Mouse (Mus musculus): ENCODE data around the gene Olfr585. TPM values are rescaled to one million over a fixed set of nuclear protein-coding genes. Genes with fewer than 3 reads are reported as not detected.

The Olfr585 gene
- not detected for total RNA-seq (2021)
- long read RNA-seq, experiment 1: 0 reads
- long read RNA-seq, experiment 2: 0 reads

DNA sequence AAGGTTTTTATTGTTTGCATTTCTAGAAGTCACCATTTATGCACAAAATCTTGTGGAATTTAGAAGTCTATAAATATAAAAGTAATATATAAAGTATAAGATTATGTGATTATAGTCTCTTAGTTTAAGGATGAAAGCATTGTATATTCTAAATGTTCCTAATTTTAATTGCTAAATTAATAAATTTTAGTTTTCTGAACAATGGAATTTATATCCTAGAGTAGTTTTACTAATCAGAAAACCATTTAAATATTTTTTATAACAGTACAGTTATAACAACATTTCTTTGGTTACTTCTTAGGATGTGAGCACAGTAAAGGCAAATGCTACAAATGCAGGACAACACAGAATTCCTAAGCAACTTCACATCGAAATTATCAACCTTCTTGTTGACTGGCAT is at the start of gene Olfr585:
TSS of gene Olfr585 (plus strand) at position 301 of the 400 bp plus-strand sequence.
- DNase-seq (ENCODE audit: low spot score in 2 of 2): no peak

DNA sequence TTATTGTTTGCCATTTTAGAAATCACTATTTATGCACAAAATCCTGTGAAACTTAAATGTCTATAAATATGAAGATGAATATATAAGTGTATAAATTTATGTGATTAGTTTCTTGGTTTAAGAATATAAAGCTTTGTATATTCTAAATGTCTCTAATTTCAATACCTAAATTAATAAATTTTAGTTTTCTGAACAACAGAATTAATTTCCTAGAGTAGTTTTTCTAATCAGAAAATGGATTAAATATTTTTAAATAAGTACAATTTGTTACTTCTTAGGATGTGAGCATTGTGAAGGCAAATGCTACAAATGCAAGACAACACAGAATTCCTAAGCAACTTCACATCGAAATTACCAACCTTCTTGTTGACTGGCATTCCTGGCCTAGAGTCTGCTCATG is 46.5 kb upstream of the Olfr585 start, which contains the start of gene Olfr583:
TSS of gene Olfr583 (plus strand) at position 301 of the 400 bp plus-strand sequence.
- no peak for DNase-seq (ENCODE audit: low spot score in 2 of 2)

DNA sequence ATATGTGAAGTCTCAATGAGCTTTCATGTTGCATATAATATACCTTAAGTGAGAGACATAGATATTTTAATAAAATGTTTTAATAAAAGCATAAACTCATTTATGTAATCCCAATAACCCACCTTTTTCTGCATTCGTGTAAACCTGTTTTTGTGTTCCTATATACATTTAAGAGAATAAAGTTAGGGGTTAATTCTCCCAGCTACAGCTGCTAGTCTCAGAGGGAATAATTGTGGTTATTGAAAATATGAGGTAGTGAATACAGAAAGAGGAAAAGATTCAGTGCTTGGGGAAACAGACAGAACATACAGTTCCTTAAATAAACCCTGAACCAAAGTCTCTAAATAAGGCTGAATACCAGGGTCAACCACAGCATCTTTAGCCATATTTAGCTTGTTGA is 15.9 kb upstream of the Olfr585 start, which contains the start of gene Olfr584:
TSS of gene Olfr584 (plus strand) at position 301 of the 400 bp plus-strand sequence.
- DNase-seq (ENCODE audit: low spot score in 2 of 2): no peak

DNA sequence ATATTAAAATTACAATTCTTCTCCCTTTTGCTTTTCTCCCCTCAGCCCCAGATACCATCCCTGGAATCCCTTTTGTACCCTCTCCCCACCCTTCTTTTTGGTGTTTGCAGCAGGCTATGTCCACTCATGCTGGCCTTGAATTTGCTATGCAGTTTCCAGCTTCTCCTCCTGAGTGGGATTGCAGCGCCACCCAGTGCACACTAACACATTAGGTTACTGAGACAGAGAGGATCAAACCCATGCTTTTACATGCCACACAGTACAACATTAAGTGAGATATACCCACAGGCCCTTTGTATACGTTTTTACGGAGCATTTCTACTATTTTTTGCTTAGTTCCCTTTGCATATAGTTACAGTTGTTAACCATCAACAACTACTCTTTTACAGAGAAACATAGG is 21.9 kb downstream of the Olfr585 start:
- no peak for DNase-seq (ENCODE audit: low spot score in 2 of 2)

DNA sequence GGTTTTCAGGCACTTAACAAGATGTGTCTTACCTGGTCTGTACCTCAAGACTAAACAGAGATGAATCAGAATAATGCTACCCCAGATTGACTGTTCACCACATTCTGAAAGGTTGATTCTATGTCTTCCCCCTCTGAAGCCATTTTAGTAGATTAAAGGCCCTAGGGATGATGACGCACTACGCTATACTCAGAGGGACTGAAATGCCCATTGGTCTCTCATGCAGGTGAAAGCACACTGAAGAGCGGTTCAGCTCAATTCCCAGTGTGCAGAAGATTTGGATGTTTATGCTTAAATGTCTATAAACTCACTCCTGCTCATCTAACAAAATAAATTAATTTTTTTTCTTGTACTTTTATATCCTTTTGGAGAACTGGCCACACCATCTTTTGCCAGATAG is 28.0 kb downstream of the Olfr585 start, which contains the start of gene Olfr586:
TSS of gene Olfr586 (minus strand) at position 101 of the 400 bp plus-strand sequence.
- DNase-seq (ENCODE audit: low spot score in 2 of 2): no peak

DNA sequence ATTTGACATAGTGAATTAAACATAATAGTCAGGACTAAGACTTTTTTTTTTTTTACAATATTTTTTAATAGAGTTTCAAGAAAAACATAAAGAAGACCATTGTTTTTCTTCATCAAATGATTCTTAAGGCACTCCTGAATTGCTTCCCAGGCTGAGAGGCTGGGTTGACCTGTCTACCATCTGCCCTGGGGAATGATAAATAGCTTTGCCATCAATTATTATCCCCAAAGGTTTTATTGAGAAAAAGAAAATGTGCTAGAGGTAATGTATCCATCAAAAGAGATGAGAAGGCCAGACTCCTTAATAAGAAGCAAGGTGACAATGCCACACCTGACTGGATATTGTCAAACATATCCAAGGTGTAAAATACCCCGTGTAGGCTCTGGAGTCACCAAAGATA is 43.1 kb downstream of the Olfr585 start, which contains the start of gene Olfr588-ps1:
TSS of gene Olfr588-ps1 (plus strand) at position 301 of the 400 bp plus-strand sequence.
- no peak for DNase-seq (ENCODE audit: low spot score in 2 of 2)

Other genes starting within 250 kb of the Olfr585 start
- not detected for gene Olfr566, start 239.0 kb upstream of the Olfr585 start, total RNA-seq (2021)
- not detected for gene Olfr568, start 220.6 kb upstream of the Olfr585 start, total RNA-seq (2021)
- not detected for gene Olfr569, start 206.8 kb upstream of the Olfr585 start, total RNA-seq (2021)
- not detected for gene Olfr570, start 203.1 kb upstream of the Olfr585 start, total RNA-seq (2021)
- gene Olfr571, start 180.2 kb upstream of the Olfr585 start, total RNA-seq (2021): not detected
- not detected for gene Olfr572, start 173.3 kb upstream of the Olfr585 start, total RNA-seq (2021)
- gene Olfr573-ps1, start 155.1 kb upstream of the Olfr585 start, total RNA-seq (2021): not detected
- not detected for gene Olfr574, start 149.3 kb upstream of the Olfr585 start, total RNA-seq (2021)
- gene Olfr575, start 138.9 kb upstream of the Olfr585 start, total RNA-seq (2021): not detected
- gene Olfr576, start 135.1 kb upstream of the Olfr585 start, total RNA-seq (2021): not detected
- not detected for gene Olfr577, start 121.8 kb upstream of the Olfr585 start, total RNA-seq (2021)
- not detected for gene Olfr578, start 108.4 kb upstream of the Olfr585 start, total RNA-seq (2021)
- not detected for gene Olfr582, start 59.7 kb upstream of the Olfr585 start, total RNA-seq (2021)
- not detected for gene Olfr583, start 46.4 kb upstream of the Olfr585 start, total RNA-seq (2021)
- gene Olfr584, start 15.8 kb upstream of the Olfr585 start, total RNA-seq (2021): not detected
- gene Olfr586, start 27.9 kb downstream of the Olfr585 start, total RNA-seq (2021): not detected
- not detected for gene Olfr588-ps1, start 43.2 kb downstream of the Olfr585 start, total RNA-seq (2021)
- not detected for gene Olfr589, start 58.6 kb downstream of the Olfr585 start, total RNA-seq (2021)
- not detected for gene Olfr591, start 80.6 kb downstream of the Olfr585 start, total RNA-seq (2021)
- gene Olfr592, start 87.1 kb downstream of the Olfr585 start, total RNA-seq (2021): not detected
- not detected for gene Olfr593, start 114.1 kb downstream of the Olfr585 start, total RNA-seq (2021)
- not detected for gene Olfr594, start 119.3 kb downstream of the Olfr585 start, total RNA-seq (2021)
- gene Usp17ld, start 154.8 kb downstream of the Olfr585 start, total RNA-seq (2021): not detected
- not detected for gene Olfr596, start 207.9 kb downstream of the Olfr585 start, total RNA-seq (2021)
- gene Olfr597, start 218.6 kb downstream of the Olfr585 start, total RNA-seq (2021): not detected
- gene Olfr598, start 225.8 kb downstream of the Olfr585 start, total RNA-seq (2021): not detected
- gene Olfr599, start 238.2 kb downstream of the Olfr585 start, total RNA-seq (2021): not detected